Mouse (Mus musculus) frontal cortex, postnatal 36 days (tissue): ENCODE measurements around the gene Psme1.

Experiments used
- DNase-seq, 2 experiments: peaks; one replicate each; pipeline ENCODE4 v3.0.0; 2022; ENCODE audit warnings: low spot score in 2 of 2

Psme1 gene

GRCm38 (mm10) chr14:55598521-55599390, 20.8 kb downstream of the Psme1 start:
- DNase-seq, result no peak

DNA sequence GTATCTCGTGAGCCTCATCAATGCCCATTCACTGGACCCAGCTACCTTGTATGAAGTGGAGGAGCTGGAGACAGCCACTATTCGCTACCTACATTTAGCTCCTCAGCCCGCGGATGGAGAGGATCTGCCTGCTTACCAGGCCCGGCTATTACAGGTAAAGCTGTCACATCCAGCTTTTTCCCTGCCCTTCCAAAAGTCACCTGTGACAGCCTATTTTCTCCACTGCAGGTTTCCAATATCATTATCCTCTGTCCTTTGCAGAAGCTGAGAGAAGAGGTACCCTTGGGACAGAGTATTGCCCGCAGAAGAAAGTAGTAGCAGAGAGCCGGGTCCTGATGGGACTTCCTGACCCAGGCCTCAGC, 25.3 kb downstream of the Psme1 start, which contains the start of gene Irf9:
Gene Irf9, plus strand, starts transcription at position 301 of the 362 bp plus-strand sequence.
- DNase-seq, result no peak

DNA sequence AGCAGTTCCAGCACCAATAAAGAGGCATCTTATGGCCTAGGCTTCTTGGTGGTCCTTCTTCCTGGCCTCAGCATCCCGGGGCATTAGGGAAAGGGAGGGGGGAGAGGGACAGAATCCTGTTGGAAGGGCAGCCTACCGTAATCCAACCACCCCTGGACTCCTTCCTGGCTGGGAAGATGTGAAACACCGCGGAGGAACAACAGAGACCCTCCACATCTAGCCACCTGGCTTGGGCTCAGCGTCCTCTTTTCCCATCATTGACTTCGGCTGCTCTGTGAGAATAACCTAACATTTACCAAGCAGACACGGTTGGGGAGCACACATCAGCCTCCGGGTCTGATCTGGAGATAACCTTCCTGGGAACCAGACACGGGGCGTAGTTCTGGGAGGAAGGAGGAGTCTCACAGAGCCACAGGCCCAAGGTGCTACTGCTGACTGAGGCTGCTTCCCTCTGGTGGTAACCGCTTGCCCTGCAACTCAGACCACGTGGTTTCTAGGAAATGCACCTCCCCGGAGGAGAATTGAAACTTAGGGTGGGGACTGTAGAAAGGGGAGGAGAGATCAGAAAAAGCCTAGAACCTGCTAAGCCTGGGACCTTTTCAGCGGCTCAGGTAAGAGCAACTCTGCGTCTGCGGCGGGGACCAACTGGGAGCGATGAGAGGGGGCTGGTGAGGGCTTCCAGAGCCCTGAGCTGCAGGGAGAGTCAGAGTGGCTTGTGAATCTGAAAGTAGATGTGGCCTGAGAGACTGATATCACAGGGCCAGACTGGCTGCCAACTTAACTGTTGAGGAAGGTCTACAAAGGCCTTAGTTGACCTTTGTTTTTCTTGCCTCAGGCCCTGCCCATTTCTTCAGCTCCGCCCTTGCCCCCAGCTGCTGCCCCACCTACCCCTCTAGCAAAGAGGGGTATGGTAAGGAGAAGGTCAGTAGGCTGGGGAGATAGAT, 26.0 kb downstream of the Psme1 start:
- DNase-seq, result peak; percentile 76 to 87

DNA sequence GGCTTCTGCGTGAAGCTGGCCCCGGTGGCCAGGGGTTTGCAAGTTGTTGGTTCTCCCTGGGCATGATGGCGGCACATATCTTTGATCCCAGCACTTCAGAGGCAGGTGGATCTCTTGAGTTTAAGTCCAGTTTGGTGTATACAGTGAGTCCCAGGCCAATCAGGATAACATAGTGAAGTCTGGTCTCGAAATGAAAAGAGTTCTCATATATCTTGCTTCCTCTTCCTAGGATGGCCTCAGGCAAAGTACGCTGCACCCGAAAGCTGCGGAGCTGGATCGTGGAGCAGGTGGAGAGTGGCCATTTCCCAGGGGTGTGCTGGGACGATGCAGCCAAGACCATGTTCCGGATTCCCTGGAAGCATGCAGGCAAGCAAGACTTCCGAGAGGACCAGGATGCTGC, 26.9 kb downstream of the Psme1 start:
- DNase-seq, result no peak

- DNase-seq, result no peak
Observed at GRCm38 (mm10) chr14:55605743-55606459, 28.0 kb downstream of the Psme1 start.

DNA sequence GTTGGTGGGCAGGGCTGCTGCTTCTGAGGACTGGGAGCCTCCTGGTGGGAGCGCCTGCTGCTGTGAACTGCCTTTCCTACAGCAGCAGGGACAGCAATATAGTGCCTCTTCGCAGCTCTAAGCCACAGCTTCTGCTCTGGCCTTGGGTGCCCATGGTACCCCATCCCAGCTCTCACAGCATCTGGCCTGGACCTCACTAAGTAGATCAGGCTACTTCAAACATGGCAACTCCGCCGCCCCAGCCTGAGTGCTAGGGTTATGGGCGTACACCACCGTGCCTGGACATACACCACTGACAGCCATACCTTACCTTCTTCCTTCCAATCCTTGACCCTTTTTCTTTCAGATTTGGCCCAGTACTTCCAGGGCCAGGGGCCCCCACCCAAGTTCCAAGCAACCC, 30.4 kb downstream of the Psme1 start:
- no peak for DNase-seq

DNA sequence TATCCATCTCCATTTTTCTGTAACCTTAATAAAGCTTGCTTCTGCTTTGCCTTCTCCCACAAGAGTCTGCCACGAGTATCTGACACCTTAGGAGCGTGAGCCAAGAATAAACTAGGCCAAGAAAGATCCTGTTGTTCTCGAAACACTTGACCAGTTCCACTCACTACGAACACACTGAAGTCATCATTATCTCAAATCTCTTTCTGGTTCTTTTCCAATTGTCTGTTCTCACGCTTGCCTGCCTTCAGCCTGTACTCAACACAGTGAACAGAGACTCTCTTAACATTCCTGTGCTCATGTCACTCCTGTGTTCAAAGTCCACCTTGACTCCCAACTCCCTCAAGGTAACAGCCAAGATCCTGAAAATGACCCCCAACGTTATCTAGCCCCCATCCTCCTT, 35.4 kb downstream of the Psme1 start:
- DNase-seq, result no peak

GRCm38 (mm10) chr14:55614565-55615178, 36.7 kb downstream of the Psme1 start:
- no peak for DNase-seq

DNA sequence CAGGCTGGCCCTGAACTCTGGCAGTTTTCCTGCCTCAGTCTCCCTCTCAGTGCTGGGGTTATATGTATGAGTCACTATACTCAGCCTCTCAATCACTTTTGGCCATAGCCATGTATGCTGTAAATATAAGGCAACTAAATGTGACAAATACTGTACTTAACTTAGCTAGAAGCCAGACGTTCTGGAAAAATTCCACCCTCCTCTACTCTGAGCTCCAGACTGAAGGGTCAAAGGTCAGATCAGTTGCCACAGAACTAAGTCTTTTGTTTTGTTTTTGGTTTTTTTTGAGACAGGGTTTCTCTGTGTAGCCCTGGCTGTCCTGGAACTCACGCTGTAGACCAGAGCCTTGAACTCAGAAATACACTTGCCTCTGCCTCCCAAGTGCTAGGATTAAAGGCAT, 38.0 kb downstream of the Psme1 start:
- DNase-seq, result no peak

DNA sequence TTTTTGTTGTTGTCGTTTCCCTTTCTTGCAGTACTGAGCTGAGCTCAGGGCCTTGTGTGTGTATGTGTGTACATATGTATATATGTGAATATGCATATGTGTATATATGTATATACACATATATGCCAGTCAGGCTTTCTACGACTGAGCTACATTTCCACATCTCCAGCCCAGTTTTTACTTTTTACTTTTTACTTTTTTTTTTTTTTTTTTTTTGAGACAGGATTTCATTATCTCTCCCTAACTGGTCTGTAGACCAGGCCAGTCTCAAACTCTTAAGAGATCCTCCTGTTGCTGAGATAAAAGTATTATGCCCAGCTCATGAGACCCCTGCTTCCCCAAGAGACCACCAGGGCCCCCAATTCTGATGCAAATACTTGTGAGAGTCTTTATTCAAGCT, 38.9 kb downstream of the Psme1 start:
- no peak for DNase-seq

DNA sequence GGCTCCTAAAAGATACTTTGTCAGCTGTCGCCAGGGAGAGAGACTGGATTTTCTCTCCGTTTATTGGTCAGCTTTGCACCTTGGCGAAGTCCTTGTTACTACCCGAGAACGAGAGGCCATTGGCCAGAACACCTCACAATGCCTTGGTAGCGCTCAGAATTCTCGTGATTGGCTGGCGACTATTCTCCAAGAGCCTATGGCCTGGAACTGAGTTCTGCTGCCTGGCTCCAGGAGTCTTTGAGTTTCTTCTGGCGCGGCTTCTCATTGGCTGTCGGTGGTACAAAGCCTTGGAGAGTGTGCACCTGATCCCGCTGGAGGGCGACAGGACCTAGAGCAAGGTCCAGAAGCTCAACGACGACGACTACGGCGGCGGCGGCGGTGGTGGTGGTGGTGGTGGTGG, 39.9 kb downstream of the Psme1 start, which contains the start of gene Rec8:
Gene Rec8, plus strand, starts transcription at position 216 of the 400 bp plus-strand sequence.
- DNase-seq, result no peak

DNA sequence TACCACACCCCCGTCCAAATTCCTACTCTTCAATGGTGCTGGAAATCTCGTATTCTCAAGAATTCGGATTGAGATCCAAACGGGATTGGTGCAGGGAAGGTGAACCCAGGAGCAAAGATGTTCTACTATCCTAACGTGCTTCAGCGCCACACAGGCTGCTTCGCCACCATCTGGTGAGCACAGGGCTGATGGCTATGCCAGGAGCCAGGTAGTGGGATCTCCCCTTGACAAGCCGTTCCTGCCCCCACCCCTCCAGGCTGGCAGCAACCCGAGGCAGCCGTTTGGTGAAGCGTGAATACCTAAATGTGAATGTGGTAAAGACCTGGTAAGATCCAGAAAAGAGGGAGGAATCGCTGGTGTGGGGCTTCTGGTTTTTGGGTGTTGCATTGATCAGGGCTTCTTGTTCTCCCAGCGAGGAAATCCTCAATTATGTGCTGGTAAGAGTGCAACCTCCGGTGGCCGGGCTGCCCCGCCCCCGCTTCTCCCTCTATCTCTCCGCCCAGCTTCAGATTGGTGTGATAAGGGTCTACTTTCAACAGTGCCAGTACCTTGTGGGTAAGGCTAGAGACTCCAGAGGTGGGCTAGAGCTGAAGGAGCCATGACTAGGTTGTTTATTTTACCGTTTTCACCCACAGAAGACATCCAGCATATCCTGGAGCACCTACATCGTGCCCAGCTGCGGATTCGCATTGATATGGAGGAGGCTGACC, 40.7 kb downstream of the Psme1 start:
- DNase-seq, result no peak

GRCm38 (mm10) chr14:55628077-55628827, 50.3 kb downstream of the Psme1 start:
- no peak for DNase-seq

GRCm38 (mm10) chr14:55629312-55629711, 51.4 kb downstream of the Psme1 start:
- peak in 1 of 2 experiments; percentile 37 for DNase-seq
